Mouse (Mus musculus): Measurements from ENCODE around the gene Edn1. TPM values are rescaled to one million over a fixed set of nuclear protein-coding genes. Genes with fewer than 3 reads are reported as not detected.

Edn1 gene
- polyA plus RNA-seq (2016; fragmentation: Nextera tagmentation; extraction: Ambion mirVana), result 0.90 and 0.94 TPM in 2 replicates

DNA sequence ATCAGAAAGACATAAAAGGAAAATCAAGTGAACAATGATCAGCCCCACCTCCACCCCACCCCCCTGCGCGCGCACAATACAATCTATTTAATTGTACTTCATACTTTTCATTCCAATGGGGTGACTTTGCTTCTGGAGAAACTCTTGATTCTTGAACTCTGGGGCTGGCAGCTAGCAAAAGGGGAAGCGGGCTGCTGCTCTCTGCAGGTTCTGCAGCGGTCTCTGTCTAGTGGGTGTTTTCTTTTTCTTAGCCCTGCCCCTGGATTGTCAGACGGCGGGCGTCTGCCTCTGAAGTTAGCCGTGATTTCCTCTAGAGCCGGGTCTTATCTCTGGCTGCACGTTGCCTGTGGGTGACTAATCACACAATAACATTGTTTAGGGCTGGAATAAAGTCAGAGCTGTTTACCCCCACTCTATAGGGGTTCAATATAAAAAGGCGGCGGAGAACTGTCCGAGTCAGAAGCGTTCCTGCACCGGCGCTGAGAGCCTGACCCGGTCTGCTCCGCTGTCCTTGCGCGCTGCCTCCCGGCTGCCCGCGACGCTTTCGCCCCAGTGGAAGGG, at the start of gene Edn1:
TSS of gene Edn1 (plus strand) at position 316 of the 561 bp plus-strand sequence.
- H3K4me3 ChIP-seq, result peak within 1 kb of the TSS; percentile 54
- WGBS, result under 1% methylated on average over 26 of the region's 26 CpGs
- peaks cover 42% of the 10 kb centered on the region for H3K4me1 ChIP-seq
- H3K9me3 ChIP-seq, result no peaks in the 10 kb centered on the region
- peak; percentile 53 for DNase-seq (ENCODE audit: extremely low spot score, low spot score)
- H3K36me3 ChIP-seq (replicated peaks), result no peaks in the 10 kb centered on the region
- H3K27me3 ChIP-seq (ENCODE audit: poor library complexity, severe bottlenecking), result peaks cover 78% of the 10 kb centered on the region
- no peak within 1 kb of the TSS for H3K27ac ChIP-seq

DNA sequence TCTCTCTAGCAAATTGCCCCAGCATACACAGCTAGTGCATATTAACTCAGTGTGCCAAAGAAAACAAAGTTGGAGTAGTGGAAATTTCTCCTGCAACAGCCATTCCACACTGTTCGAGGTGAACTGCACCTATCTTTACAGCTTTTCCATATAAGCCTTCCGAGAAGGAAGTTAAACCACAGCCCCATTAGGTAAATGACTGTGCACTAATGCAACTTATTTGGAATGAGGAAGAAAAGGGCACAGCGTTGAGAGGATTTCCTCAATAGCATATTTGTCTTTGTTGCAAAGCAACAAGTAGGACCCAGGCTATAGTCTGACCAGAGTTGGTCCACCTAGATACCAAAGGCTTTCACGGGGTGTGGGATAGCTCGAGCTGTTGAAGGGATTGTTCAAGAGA, 47.5 kb upstream of the Edn1 start:
- 81% methylated on average over 5 of the region's 5 CpGs for WGBS

DNA sequence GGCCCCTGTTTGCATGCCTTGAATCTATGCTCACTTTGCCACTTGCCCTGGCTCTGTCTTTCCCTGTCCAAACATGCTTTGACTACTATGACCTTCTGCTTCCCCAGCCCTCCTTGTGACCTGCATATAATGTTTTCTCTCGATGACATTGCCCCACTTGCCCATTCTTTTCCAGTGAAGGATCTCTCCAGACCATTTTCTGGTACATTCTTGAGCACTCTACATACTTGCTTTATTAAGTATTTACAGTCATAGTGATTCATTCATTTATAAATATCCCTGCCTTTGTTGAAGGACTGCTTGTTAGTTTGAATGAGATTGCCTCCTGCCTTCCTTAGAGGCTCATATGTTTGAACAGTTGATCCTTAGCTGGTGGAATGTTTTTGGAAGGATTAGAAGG, 46.2 kb upstream of the Edn1 start:
- H3K4me1 ChIP-seq, result no peaks in the 10 kb centered on the region
- no peaks in the 10 kb centered on the region for H3K27me3 ChIP-seq (ENCODE audit: poor library complexity, severe bottlenecking)
- no peak overlapping the region for H3K4me3 ChIP-seq
- no peak for DNase-seq (ENCODE audit: extremely low spot score, low spot score)
- no peak overlapping the region for H3K27ac ChIP-seq
- H3K9me3 ChIP-seq, result no peaks in the 10 kb centered on the region
- H3K36me3 ChIP-seq (replicated peaks), result no peaks in the 10 kb centered on the region
- WGBS, result 90% methylated on average over 1 of the region's 1 CpGs

More for the DNA sequence above, 47.5 kb upstream of the Edn1 start:
- DNase-seq (ENCODE audit: extremely low spot score, low spot score), result no peak
- H3K4me1 ChIP-seq, result no peaks in the 10 kb centered on the region
- no peaks in the 10 kb centered on the region for H3K27me3 ChIP-seq (ENCODE audit: poor library complexity, severe bottlenecking)
- no peaks in the 10 kb centered on the region for H3K36me3 ChIP-seq (replicated peaks)
- H3K9me3 ChIP-seq, result no peaks in the 10 kb centered on the region
- no peak overlapping the region for H3K27ac ChIP-seq
- no peak overlapping the region for H3K4me3 ChIP-seq

DNA sequence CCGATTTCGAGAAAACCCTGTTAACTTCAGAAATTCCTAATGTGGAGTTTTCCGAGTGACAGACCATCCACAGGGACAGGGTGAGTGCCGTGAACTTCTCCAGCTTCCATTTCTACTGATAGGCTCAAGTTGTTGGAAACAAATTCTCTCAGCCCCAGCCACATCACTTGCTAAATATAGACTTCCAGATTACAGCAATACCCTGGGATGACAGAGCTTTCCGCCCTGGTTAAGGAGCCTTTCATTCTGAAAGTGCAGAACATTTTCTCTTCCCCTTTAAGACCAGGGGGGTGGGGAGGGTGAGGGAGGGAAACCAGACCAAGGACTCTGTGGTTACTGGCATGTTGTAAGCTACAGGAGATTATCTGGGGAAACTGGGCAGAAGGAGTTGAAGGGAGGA, 42.9 kb upstream of the Edn1 start:
- Histone ChIP-seq H3K27ac (no peak overlapping the region), H3K36me3 (replicated peaks) (no peaks in the 10 kb centered on the region), H3K4me3 (no peak overlapping the region), H3K4me1 (no peaks in the 10 kb centered on the region), H3K9me3 (no peaks in the 10 kb centered on the region), H3K27me3 (ENCODE audit: poor library complexity, severe bottlenecking) (no peaks in the 10 kb centered on the region)
- WGBS, result 91% methylated on average over 5 of the region's 5 CpGs
- no peak for DNase-seq (ENCODE audit: extremely low spot score, low spot score)

DNA sequence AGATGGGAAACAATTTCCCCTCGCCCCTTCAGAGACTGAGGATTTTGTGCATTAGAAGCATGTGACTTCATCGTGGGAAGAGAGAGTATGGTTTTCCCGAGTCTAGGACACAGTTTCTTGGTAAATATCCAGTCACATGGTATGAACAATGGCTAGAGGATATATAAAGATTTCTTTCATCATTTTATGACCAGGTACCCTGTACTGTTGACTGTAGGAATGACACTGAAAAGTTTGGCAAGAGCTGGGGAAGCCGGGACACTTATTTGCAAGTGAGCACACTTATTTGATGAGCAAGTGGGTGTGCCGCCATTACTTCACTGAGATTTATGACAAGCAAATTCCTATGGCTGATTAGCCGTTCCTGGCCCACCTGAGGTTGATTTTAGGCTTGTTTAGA, 40.6 kb upstream of the Edn1 start:
- Histone ChIP-seq H3K9me3 (no peaks in the 10 kb centered on the region), H3K4me3 (no peak overlapping the region), H3K27me3 (ENCODE audit: poor library complexity, severe bottlenecking) (no peaks in the 10 kb centered on the region), H3K36me3 (replicated peaks) (no peaks in the 10 kb centered on the region), H3K27ac (no peak overlapping the region), H3K4me1 (no peaks in the 10 kb centered on the region)
- DNase-seq (ENCODE audit: extremely low spot score, low spot score), result no peak
- WGBS, result 87% methylated on average over 6 of the region's 6 CpGs

DNA sequence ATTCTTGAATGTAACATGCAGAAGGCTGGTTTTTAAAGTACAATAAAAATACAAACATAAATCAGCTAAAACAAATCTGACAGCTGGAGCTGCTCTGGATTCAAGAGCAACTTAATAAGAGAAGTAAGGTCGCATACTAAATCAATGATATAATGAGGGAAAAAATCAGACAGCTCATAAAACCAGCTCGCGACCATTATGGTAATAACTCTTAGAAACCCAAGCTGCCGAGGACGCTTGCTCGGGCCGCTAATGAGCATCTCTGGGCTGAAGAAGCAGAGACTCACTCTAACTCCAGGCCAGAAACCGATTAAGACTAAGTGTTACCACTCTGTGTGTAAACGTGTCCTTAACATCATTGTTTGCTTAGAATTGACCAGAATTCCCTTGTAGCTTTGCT, 31.2 kb upstream of the Edn1 start:
- H3K9me3 ChIP-seq, result no peaks in the 10 kb centered on the region
- no peaks in the 10 kb centered on the region for H3K27me3 ChIP-seq (ENCODE audit: poor library complexity, severe bottlenecking)
- WGBS, result 82% methylated on average over 9 of the region's 9 CpGs
- no peak overlapping the region for H3K4me3 ChIP-seq
- no peak overlapping the region for H3K27ac ChIP-seq
- no peaks in the 10 kb centered on the region for H3K36me3 ChIP-seq (replicated peaks)
- no peaks in the 10 kb centered on the region for H3K4me1 ChIP-seq
- no peak for DNase-seq (ENCODE audit: extremely low spot score, low spot score)

DNA sequence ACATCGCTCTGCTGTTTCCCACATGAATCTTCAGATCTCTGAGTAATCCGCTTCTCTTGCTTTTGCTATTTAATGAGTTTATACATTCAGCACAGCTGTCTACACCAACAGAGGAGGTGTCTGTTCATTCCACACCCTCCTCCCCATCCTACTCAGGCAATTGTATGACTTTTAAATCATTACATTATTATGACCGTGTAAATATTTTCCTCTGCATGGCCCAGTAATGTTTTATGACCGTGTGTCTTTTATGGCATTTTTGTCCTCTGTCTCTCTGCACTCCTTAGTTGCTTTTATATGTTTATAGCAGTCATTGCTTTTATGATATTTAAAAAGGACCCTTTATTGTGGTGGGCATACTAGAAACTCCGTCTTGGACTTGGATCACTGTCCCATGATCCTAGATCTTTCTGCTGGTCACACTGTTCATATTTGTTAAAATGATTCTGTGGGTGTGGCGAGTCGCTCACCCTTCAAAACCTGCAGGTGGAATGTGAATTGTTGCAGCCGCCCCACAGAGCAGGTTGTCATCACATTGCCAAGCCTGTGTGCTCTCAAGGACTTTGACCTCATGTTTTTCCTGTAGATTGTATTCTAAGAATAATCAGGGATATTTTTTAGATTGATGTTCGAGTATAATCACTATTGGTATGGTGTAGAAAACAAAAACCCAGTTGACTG, 24.4 kb upstream of the Edn1 start:
- no peak for DNase-seq (ENCODE audit: extremely low spot score, low spot score)
- 93% methylated on average over 9 of the region's 9 CpGs for WGBS

DNA sequence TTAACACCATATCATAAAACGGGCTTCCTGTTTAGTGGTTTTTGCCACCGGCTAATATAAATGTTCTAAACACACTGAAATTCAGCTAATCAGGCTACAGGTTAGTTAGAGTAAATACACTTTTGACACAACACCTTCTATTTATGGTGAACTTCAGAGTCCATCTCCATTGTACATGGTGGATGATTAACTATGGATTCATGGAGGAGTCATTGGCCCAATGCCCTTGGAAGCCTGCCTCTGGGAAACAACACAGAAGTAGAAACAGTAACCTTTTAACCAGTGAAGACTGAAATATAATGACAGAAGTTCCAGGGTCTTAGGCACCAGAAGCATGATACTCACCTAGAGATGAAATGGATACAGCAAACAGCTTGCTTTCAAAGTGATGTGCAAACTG, 23.5 kb upstream of the Edn1 start:
- H3K4me3 ChIP-seq, result no peak overlapping the region
- no peaks in the 10 kb centered on the region for H3K4me1 ChIP-seq
- DNase-seq (ENCODE audit: extremely low spot score, low spot score), result no peak
- H3K27ac ChIP-seq, result no peak overlapping the region
- no peaks in the 10 kb centered on the region for H3K27me3 ChIP-seq (ENCODE audit: poor library complexity, severe bottlenecking)
- no peaks in the 10 kb centered on the region for H3K9me3 ChIP-seq
- WGBS, result 97% methylated on average over 2 of the region's 2 CpGs
- no peaks in the 10 kb centered on the region for H3K36me3 ChIP-seq (replicated peaks)

More for the DNA sequence above, 24.4 kb upstream of the Edn1 start:
- no peak overlapping the region for H3K4me3 ChIP-seq
- H3K27me3 ChIP-seq (ENCODE audit: poor library complexity, severe bottlenecking), result no peaks in the 10 kb centered on the region
- H3K9me3 ChIP-seq, result no peaks in the 10 kb centered on the region
- no peak overlapping the region for H3K27ac ChIP-seq
- no peaks in the 10 kb centered on the region for H3K36me3 ChIP-seq (replicated peaks)
- H3K4me1 ChIP-seq, result no peaks in the 10 kb centered on the region

DNA sequence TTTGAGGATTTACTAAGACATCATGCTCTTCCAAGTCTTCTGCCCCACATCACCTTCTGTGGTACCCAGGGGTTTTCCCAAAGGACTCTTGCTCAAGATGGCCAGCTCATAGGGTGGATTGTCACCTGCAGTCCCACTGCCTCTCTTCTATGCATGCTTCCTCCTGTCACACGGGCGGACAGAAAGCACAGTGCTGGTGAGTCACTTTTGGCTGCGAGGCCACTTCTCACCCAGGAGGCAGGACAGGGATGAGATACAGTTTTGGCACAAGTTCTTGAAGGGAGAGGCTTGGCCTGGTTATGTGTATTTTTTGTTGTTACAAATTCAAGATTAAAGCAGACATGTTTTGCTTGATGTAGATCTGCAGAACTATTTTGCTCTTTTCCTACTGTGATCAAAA, 15.4 kb upstream of the Edn1 start:
- Histone ChIP-seq H3K27ac (no peak overlapping the region), H3K36me3 (replicated peaks) (no peaks in the 10 kb centered on the region), H3K4me3 (no peak overlapping the region), H3K27me3 (ENCODE audit: poor library complexity, severe bottlenecking) (no peaks in the 10 kb centered on the region), H3K4me1 (no peaks in the 10 kb centered on the region; the same call in 1 of the 2 replicates), H3K9me3 (no peaks in the 10 kb centered on the region)
- DNase-seq (ENCODE audit: extremely low spot score, low spot score), result no peak
- 97% methylated on average over 3 of the region's 3 CpGs for WGBS

DNA sequence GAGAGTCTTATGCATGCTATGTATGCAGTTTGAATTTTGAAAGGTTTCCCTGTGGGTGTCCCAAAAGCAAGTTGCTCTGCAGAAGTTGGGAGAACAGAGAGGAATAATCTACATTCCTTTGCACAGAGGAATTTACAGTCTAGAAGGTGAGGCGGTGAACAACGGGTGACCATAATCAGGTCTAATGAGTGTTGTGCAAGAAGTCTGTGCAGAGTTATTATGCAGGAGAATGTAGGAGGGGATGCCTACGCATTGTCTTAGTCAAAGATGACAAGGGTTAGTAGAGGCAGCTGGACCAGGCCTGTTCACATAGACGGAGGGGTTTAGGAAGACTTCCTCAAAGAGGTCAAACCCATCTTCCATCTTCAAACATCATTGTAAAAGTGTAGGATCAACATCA, 14.5 kb upstream of the Edn1 start:
- 91% methylated on average over 4 of the region's 4 CpGs for WGBS
- no peak overlapping the region for H3K4me3 ChIP-seq
- no peaks in the 10 kb centered on the region for H3K9me3 ChIP-seq
- H3K36me3 ChIP-seq (replicated peaks), result no peaks in the 10 kb centered on the region
- no peak overlapping the region for H3K27ac ChIP-seq
- DNase-seq (ENCODE audit: extremely low spot score, low spot score), result no peak
- H3K27me3 ChIP-seq (ENCODE audit: poor library complexity, severe bottlenecking), result no peaks in the 10 kb centered on the region
- H3K4me1 ChIP-seq, result no peaks in the 10 kb centered on the region; the same call in 1 of the 2 replicates

DNA sequence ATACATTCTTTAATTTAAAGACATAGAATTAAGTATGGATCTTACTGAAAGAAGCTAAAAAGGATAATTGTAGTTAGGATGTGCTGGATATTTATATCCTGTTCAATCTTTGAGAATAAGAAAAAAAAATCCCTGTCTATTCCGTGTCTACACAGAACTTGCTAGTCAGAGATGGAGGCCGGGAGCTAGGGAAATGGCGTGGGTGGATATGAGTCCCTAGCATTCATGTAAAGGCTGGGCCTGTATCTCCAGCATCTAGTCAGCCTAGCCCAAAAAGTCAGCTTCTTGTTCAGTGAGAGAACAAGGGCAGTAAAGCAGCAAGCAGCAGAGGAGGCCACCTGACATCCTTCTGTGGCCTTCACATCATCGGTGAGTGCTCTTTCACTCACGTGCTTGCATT, 8.7 kb upstream of the Edn1 start:
- H3K36me3 ChIP-seq (replicated peaks), result no peaks in the 10 kb centered on the region
- no peaks in the 10 kb centered on the region for H3K9me3 ChIP-seq
- no peak overlapping the region for H3K27ac ChIP-seq
- no peak for DNase-seq (ENCODE audit: extremely low spot score, low spot score)
- no peaks in the 10 kb centered on the region for H3K27me3 ChIP-seq (ENCODE audit: poor library complexity, severe bottlenecking)
- 90% methylated on average over 5 of the region's 5 CpGs for WGBS
- no peaks in the 10 kb centered on the region; the same call in none of the 2 replicates for H3K4me1 ChIP-seq
- H3K4me3 ChIP-seq, result no peak overlapping the region

DNA sequence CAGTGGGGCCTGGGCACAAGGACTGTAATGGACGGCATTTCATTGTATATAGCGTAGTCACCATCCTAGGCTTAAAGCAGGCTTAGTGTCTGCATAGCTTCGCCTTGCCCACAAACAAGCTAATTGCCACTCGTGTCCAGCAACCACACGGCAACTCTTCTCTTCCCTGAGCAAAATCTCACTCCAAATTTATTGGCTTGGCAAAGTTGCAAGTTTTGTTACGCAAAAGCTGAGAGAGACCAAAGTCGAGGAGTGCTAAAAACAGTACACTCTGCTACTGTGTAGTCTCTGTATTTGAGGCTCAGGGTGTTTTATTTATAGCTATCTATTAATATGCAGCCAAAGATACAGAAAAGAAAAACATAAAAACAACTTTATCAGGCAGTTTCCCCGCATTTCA, 3.0 kb upstream of the Edn1 start:
- 81% methylated on average over 8 of the region's 8 CpGs for WGBS
- no peak overlapping the region for H3K27ac ChIP-seq
- H3K27me3 ChIP-seq (ENCODE audit: poor library complexity, severe bottlenecking), result peaks cover 49% of the 10 kb centered on the region
- H3K4me3 ChIP-seq, result no peak overlapping the region
- no peak for DNase-seq (ENCODE audit: extremely low spot score, low spot score)
- peaks cover 36% of the 10 kb centered on the region for H3K4me1 ChIP-seq
- H3K9me3 ChIP-seq, result no peaks in the 10 kb centered on the region
- H3K36me3 ChIP-seq (replicated peaks), result no peaks in the 10 kb centered on the region

DNA sequence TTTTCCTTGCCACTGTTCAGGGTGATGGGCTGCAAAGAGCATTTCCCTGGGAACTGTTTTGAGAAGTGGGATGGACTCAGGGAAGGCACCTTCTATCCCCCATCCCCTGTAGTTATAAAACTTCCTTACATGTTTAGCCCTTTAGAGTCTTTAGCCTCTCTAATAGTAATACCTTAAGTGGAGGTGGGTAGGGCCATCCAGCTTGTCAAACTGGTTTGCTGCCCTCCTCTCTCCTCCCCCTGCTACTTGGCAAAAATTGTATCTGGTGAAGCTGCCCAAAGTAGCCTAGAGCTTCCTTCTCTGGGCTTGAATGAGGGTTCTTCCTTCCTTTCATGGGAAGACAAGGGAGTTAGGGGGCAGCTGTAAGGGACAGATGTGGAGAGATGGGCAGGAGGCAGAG, 2.5 kb upstream of the Edn1 start:
- H3K4me3 ChIP-seq, result no peak overlapping the region
- H3K4me1 ChIP-seq, result peaks cover 41% of the 10 kb centered on the region
- peaks cover 53% of the 10 kb centered on the region for H3K27me3 ChIP-seq (ENCODE audit: poor library complexity, severe bottlenecking)
- H3K27ac ChIP-seq, result no peak overlapping the region
- no peak for DNase-seq (ENCODE audit: extremely low spot score, low spot score)
- no peaks in the 10 kb centered on the region for H3K9me3 ChIP-seq
- H3K36me3 ChIP-seq (replicated peaks), result no peaks in the 10 kb centered on the region
